Mouse (Mus musculus): ENCODE results near the gene Lclat1.

The Lclat1 gene
- long read RNA-seq, experiment 1, partial matches to known transcripts = 1 of 10 reads
- long read RNA-seq, experiment 1, other reads (novel, unspliced or antisense) = 9 of 10 reads
- long read RNA-seq, experiment 2, partial matches to known transcripts = 0 of 6 reads
- long read RNA-seq, experiment 2, other reads (novel, unspliced or antisense) = 6 of 6 reads

DNA sequence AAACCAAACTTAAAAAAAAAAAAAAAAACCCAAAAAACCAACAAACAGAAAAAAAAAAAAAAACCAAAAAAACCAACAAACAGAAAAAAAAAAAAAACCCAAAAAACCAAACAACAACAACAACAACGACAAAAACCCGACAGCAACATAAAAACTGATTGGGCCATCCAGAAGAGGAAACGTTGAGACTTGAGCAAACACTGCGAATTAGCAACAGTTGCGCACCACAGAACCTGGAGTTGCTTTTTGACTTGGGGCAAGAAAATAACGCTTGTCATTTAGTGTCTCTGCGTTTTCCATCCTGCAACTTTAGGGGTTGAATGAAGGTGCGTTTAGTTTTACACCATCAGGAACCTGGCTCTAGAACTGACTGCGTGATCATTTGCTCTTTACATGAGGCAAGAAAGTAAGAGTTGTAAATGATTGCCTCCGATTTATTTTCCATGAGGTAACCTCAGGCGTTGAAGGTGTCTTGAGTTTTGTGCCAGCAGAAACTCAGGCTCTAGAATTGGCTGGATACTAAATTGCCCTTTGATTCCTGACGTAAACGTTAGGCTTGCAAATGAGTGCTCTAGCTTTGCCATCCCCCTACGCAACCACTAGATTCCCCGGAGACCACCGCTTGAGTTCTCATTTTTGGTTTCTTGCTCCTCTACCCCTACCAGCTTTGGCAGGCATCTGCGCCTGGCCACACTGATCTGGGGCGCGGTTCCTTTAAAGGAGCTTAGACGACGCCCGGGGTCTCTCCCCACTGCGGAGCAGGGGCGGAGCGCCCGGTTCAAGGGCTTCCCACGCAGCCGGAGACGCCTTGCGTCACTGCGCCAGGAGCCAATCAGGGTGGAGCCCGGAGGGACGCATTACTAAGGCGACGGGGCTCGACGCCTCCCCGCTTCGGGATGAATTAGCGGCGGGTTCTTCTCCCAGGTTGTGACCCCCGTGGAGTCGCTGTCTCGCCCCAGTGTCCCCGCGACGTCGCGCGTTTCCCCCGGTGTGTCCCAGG, at the start of gene Lclat1:
Gene Lclat1 (plus strand): TSS at position 828 of the 1,000 bp plus-strand sequence.
- intact Hi-C loops (cut with DNase I) = no loop called here

DNA sequence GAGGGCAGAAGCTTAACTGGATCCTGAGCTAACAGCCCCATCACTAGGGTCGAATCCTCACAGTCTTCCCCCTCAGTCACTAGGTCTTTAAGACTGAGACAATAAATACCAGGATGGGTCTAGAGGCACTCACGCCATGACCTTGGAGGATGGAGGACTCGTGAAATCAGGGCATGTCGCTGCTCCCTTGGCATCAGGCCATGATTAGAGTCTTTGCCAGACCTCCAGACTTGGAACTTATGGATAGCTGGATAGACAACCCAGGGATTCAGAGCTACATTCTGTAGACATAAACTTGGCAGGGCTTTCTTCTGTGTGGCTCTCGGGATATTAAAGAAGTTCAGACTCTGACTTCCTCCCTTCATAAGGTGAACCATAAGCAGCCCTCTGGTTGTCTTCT, 49.5 kb upstream of the Lclat1 start:
- intact Hi-C loops (cut with DNase I) = no loop called here

DNA sequence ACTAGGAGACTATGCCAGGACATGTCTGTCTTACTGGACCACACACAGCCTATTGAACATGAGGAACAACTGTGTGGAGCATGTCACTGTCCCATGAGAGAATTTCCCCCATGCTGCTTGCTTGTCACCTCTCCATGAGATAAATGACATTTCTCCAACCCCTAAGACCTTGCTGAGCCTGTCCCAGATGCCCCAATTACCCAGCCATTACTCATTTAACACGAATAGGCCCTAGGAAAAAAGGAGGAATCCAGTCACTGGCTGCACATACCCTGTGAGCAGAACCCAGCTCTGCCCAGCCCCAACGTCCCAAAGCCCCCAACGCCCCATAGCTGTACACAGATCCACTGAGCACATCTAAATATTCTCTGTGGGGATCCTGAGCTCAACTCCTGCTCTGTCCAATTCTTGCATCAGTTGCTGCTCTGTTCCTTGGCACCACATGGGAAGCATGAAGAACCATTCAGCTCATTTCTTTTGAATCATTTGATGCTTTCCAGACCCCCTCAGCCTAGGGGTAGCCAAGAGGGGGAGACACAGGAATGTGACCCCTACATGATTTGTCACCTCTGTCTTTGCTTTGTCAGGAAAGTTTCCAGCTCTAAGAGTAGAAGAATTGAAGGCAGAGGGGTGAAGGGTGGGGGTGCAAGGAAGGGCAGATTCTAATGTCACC, 47.4 kb upstream of the Lclat1 start:
- intact Hi-C loops (cut with DNase I) = no loop called here

DNA sequence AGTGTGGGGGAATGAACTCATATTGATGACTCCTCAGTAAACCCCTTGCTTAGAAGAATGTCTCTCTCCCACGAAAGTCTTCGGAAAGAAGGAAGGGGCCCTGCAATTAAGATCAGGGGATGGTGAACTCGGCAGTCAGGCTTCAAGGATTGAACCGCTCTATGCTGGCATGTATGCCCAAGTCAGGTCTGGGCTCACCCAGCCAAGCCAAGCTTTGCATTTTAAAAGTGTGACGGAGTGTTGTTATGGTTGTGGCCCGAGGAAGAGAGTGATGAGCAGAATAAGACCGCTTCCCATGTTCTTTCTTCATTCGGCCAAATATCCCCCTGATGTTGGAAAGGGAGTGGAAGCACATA, 46.9 kb upstream of the Lclat1 start:
- intact Hi-C loops (cut with DNase I) = no loop called here

DNA sequence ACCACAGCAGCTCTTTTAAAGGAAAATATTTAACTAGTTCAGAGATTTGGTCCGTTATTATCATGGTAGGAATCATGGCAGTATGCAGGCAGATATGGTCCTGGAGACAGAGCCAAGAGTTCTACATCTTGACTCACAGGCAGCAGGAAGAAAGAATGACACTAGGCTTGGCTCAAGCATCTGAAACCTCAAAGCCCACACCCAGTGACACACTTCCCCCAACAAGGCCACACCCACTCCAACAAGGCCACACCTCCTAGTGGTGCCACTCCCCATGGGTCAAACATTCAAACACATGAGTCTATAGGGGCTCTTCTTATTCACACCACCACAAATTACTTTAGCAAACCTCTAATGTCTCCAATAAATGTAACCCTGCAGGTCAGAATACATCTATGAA, 45.1 kb upstream of the Lclat1 start:
- intact Hi-C loops (cut with DNase I) = no loop called here

DNA sequence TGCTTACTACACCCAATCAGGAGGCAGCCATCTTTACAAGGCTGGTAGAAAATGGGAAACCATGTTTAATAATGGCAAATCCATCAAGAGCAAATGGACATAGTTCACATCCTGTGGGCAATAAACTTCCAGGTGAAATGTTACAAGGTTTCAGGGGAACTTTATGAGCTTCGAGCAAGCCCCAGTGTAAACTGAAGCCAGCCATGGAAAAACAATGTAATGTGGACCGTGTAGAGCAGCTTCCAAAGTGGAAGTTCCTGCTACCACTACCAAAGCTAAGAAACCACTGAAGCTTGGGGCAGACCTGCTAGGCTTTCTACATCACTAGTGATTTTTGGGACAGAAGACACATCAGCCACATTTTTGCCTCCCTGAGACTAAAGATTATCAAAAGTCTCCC, 44.5 kb upstream of the Lclat1 start:
- intact Hi-C loops (cut with DNase I) = no loop called here

DNA sequence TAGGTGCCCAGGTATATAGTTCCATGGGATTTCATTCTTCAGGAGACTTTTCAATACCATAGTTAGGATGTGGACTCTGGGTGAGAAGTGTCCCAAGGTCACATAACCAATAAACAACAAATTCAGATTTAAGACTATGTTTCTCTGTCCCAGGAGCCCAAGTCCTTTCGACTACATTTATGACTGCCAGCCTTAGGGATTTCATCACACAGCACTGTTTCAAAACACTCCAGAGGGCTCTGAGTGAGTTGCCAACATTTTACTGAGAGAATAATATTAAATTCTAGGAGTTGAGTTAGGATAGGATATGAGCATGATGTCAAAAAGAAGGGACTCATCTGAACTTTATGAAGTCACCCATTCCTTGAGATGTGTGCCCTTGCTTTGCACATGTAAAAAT, 44.0 kb upstream of the Lclat1 start:
- intact Hi-C loops (cut with DNase I) = no loop called here

DNA sequence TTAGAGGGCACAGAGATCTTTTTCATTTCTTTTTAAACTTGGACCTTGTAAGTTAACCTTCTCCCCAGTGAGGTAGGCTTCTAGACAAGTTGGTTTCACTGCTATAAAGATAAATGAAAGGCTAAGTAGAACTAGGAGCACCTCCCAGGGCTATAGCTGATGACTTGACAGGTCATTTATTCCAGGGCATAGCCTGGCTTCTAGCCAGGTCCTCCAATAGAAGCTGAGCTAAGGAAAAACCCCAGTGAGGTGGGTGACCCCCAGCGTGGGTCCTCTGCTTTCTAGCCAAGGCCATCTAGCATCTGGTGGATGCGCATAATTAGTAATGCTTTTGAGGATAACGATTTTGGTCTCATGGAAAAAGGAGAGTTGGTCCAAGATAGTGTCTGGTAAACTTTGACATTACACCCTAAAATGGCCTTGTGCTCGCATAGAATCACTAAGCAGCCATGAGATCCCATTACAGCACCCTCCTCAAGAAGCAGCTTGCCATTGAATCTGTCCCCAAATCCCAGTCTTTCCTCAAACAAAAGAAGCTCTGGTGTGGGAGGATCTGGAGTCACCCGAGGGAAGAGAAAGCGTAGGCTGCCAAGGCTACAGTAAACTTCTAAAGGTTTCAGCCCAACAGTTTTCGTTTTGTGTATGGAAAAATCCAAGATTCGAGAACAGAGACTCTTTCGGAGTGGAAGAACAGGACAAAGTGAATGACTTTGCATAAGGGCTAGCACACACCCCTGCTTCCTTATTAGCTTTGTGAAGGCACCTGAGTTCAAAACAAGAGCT, 41.2 kb upstream of the Lclat1 start:
- intact Hi-C loops (cut with DNase I) = no loop called here

DNA sequence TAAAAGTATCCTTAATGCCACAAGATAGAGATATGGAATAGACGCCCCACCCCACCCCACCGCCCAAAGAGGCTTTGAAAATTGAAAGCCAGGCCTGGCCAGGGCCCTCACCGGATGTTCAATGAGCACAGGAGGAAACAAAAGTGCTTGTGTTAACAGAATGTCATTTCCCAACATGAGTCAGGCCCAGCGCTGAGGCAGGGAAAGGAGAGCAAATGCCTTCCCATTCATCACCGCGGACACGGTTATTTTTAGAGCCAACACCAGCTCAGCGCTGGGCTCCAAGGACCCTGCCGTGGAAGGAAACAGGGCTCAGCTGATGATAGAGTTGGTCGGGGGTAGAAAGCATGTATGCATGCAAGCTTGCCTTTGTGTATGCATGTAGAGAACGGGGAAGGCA, 40.4 kb upstream of the Lclat1 start:
- intact Hi-C loops (cut with DNase I) = no loop called here

DNA sequence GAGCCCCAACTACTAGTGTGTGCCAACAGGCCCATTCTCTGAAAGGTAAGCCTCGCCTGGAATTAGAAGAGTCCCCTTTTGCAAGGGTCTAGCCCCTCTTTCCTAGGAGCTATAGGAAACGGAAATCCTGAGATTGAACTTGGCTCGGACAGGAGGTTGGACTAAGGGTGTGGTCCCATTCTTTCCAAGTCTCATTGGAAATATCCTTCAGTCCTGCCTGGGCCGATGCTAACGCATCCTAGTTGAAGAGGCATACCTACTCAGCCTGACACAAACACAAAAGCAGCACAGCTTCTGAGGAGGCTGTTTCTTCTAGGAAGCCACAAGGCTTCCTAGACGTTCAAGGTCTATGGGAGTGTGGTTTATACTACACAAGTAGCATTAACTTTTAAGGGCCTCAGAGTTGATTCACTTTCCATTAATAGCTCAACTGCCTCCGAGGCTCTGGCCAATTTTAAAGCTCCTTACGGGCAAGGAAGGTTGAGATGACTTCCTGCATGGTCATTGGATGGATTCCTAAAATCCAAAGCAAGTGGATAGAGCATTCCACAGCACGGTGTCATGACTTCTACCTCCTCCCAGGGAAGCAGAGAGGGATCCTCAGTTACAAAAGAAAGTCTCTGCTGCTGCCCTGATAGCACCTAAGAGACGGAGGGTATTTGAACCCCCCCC, 39.3 kb upstream of the Lclat1 start:
- intact Hi-C loops (cut with DNase I) = no loop called here

DNA sequence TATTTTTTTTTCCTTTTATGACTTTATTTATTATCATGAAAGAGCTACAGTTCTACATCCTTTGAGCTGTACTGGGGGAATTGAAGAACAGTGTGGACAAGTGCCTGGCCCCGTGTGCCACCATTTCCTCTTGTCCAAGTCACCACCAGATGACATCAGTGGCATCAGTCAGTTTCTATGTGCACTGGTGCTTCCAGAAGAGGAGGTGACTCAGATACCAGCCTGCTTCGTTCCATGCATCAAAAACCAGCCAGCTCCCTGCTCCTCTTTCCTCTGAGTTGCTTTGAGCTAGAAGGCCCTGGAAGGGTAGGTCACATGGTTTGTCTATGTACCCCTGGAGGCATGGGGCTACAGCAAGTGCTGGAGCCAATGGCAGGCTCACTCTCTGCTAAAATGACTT, 37.3 kb upstream of the Lclat1 start:
- intact Hi-C loops (cut with DNase I) = no loop called here

DNA sequence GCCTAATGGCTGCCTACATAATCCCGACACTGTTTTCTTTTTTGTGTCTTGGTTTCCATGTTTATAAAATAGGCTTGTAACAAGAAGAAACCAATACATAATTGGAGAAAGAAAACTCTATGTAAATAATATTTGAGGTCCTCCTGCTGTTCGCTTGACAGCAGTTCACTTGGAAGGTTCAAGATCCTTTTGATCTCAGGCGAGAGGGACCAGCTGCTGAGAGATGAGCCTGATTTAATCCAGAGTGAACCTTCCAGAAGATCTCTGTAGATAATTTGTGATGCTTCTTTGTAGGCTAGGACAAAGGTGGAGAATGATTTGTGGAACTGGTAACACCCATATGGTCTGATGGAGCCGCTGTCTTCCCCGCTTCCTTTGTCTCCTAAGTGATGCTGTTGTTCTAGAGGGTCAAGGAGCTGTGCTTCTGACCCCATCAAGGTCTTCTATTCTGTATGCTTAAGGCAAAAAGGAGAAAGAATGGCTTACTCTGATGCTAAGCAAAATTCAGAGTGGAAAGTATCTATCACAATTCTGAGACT, 36.0 kb upstream of the Lclat1 start:
- intact Hi-C loops (cut with DNase I) = no loop called here

DNA sequence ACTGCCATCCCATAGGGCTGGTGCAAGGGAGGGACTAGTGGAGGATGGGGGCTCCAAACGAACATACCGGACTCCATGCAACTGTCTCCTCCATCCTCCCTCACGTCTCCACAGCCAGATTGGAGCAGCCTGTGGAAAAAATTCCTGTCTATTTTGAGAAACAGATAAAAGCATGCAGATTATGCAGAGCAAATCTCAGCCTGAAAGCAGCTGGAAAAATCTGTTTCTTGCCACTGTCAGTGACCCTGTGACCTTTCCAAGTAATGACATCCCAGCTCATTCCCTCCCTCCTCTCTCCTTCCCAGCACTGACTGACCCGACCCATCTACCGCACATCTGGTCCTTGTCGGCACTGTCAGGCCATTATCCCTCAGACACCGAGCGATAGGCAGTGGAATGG, 35.5 kb upstream of the Lclat1 start:
- intact Hi-C loops (cut with DNase I) = no loop called here

DNA sequence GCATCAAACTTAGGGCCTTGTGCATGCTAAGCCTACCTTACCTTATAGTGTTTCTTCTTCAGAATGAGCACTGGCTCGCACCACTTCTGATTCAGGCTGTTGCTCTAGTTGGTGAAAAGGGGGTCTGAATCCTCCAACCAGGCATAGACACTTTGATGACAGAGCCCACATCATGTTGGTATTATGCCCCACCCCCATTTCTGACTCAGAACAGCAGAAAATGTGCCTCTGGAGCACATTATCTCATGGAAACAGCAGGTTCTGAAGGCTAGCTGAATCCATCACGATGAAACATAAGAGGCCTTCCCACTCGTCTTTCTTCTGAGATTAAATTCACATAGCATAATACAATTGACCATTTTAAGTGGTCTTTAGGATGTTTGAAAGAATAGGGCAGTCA, 33.2 kb upstream of the Lclat1 start:
- intact Hi-C loops (cut with DNase I) = no loop called here

DNA sequence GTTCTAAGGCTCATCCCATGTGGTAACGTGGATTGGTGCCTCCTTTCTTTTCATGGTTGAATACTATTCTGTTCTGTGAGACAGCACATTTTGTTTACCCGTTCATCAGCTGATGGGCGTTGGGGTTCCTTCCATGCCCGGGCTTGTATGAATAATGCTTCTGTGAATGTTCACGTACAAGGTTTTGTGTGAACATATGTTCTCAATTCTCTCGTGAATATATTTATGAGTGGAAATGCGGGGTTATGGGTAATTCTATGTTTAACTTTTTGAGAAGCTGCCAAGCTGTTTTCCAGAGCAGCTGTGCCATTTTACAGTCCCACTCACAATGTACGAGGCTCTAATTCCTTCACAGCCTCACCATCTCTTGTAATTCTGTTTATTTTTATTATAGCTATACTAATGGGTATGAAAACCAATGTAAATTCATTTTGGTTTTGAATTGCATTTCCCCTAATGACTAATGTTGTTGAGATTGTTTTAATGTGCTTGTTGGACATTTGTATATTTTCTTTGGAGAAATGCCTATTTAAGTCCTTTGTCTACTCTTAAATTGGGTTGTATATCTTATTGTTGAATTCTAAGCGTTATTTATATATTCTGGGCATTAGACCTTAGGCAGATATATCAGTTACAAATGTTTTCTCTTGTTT, 32.4 kb upstream of the Lclat1 start:
- intact Hi-C loops (cut with DNase I) = no loop called here

DNA sequence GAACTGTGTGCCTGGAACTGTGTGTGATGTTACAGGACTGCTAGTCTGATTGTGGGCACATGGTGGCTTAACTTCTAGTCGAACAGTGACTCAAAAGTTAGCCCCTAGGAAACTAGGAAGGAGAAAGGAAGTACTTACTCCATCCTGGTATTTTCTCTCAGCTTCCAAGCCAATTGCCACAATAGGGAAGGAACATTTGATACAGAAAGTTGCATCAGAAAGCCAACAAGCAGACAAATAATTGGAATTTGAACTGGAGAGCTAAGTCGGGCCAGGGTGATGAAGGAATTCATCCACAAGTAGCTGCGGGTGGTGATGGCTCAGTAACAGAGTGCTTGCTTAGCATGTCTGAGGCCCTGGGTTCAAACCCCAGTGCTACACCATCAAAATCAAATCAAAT, 30.1 kb upstream of the Lclat1 start:
- intact Hi-C loops (cut with DNase I) = no loop called here

DNA sequence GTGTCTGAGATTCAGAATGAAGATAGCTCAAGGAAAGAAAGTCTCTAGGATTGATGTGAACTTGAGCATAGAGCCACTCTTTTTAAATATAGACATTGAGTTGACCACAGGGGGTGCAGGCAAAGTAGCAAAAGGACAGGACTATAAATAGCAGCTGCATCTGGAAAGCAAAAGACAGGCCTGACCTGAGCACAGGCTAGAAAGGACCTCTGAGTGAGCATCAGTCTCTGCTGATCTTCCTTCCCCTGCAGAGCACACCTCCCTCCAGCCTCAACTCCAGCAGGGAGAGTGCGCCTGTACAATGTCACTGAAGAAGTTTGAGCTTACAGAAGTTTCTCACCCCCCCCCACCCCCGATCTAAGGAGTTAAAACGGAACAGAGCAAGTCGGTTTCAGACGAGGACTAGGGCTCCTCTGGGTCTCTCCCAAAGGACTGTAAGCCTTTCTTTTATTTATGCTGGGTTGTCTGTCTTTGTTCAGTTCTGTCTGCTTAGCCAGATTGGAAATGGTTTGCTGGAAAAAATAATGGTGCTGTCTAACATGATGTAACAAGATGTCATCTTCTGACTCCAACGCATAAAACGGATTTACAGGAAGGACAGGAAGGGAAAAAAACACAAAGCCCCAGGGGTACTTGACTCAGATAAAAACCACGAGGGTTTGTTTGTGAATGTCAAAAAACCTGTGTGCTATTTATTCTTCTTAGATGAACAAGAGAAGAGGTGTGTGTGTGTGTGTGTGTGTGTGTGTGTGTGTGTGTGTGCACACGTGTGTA, 26.2 kb upstream of the Lclat1 start:
- intact Hi-C loops (cut with DNase I) = no loop called here

DNA sequence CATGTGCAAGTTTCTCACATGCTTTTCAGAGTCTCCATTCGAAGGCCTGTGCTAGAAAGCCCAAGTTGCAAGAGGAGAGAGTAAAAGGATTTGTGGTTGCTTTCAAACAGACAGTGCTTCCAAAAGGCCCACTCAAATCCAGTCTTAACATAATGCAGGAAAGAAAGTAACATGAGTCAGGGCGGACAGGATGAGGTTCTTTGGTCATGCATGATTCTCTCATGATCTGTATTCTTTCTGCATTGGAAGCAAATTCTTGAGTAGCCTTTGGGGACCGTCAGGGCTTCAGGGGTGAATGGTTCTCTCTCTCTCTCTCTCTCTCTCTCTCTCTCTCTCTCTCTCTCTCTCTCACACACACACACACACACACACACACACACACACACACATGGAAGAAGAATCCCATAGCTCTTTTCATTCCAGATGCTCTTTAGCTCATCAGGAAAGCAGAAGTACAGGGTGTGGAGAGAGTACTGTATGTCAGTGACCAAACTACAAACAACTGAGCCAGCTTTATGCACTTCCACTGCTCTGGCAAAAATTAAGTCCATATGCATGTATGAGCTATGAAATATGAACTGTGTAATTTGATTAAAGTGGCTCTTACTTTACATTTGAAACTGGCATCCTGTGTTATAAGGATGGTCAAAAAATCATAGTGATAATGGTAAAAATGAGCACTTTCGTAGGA, 25.1 kb upstream of the Lclat1 start:
- intact Hi-C loops (cut with DNase I) = no loop called here

All from adrenal gland (tissue).